Mouse (Mus musculus) limb, embryonic 14.5 days (tissue): Measurements from ENCODE around the gene Dock9. TPM values are rescaled to one million over a fixed set of nuclear protein-coding genes. Genes with fewer than 3 reads are reported as not detected.

Experiments used
- ATAC-seq: fragments of 200-750 bp; cut with Nextera tagmentation; 2 replicates; pipeline ENCODE4 v1.8.0; 2017; ENCODE audit warnings: low read depth, moderate number of reproducible peaks, moderate TSS enrichment; ENCODE audit not compliant: low FRiP score
- DNase-seq: peaks from one replicate; pipeline ENCODE4 v3.0.0-alpha.2; 2015; ENCODE audit warnings: low spot score
- H3K27ac ChIP-seq: fragments of 300-500 bp; sonication (generic); replicated peaks from 2 replicates; pipeline ENCODE4 v1.5.1; 2014; ENCODE audit warnings: low read depth, mild to moderate bottlenecking, low read length, moderate library complexity, mixed read lengths
- H3K27me3 ChIP-seq: fragments of 300-500 bp; sonication (generic); 2 replicates; pipeline ENCODE4 v1.6.1; 2014; ENCODE audit warnings: low read length, mixed read lengths; ENCODE audit not compliant: control insufficient read depth, insufficient read depth
- H3K36me3 ChIP-seq: fragments of 300-500 bp; sonication (generic); 2 replicates; pipeline ENCODE4 v1.6.1; 2014; ENCODE audit warnings: mild to moderate bottlenecking, low read length, moderate library complexity, mixed read lengths; ENCODE audit not compliant: control insufficient read depth, insufficient read depth
- H3K4me1 ChIP-seq: fragments of 300-500 bp; sonication (generic); 2 replicates; pipeline ENCODE4 v1.6.1; 2014; ENCODE audit warnings: antibody characterized with exemption, low read length, mixed read lengths; ENCODE audit not compliant: control insufficient read depth, insufficient read depth
- H3K4me2 ChIP-seq: fragments of 300-500 bp; sonication (generic); replicated peaks from 2 replicates; pipeline ENCODE4 v1.6.1; 2014; ENCODE audit warnings: low read depth, mild to moderate bottlenecking, low read length, moderate library complexity; ENCODE audit not compliant: severe bottlenecking
- H3K4me3 ChIP-seq: fragments of 300-500 bp; sonication (generic); replicated peaks from 2 replicates; pipeline ENCODE4 v1.5.1; 2014; ENCODE audit warnings: low read length
- H3K9ac ChIP-seq: fragments of 300-500 bp; sonication (generic); 2 replicates; pipeline ENCODE4 v1.6.1; 2014; ENCODE audit warnings: mild to moderate bottlenecking, low read depth, low read length, moderate library complexity; ENCODE audit not compliant: severe bottlenecking
- H3K9me3 ChIP-seq: fragments of 300-500 bp; sonication (generic); 2 replicates; pipeline ENCODE4 v1.6.1; 2016; ENCODE audit warnings: low read length; ENCODE audit not compliant: control insufficient read depth
- POLR2A ChIP-seq: fragments of 200-500 bp; IDR thresholded peaks from 2 replicates; pipeline ENCODE4 v1.8.0; 2012; ENCODE audit warnings: inconsistent platforms, mild to moderate bottlenecking, moderate library complexity, borderline replicate concordance; ENCODE audit not compliant: insufficient read depth, insufficient read length; ENCODE audit errors: extremely low read depth
- WGBS: fragments of 180-500 bp; shearing (Covaris S2); extraction: QIAGEN DNeasy Blood & Tissue Kit; methylation state at CpG from one replicate; pipeline ENCODE4 v1.1.7; 2014; 5-methylcytosine and 5-hydroxymethylcytosine counted together
- polyA plus RNA-seq, 2 experiments: library from polyadenylated mRNA; depleted of rRNA in 1 of 2; stranded (reverse) in 1 of 2; unstranded in 1 of 2; fragments of >200 nt; fragmentation: Nextera tagmentation in 1 of 2; extraction: Ambion mirVana in 1 of 2; gene quantifications; 2 replicates each; pipeline versions ENCODE4 v1.2.1 to v1.2.3; 2012 to 2014

Dock9 gene
- polyA plus RNA-seq, 2 experiments, result 13.8 to 19.7 TPM

DNA sequence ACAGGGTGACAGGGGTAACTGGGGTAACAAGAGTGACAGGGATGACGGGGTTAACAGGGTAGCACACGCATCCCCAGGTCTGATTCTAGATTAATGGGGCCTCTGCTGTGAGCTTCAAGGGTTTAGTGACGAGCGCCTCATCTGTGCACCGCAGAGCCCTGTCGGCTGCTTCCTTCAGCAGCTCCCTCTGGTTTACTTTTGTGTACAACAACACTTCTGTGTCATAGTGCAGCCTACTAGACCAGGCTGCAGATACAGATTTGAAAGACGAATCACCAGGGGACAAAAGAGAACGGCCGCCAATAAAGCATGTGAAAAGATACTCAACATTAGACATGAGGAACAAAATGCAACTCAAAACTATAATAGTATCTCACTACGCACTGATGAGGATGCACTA lies 48.6 kb downstream of the Dock9 start:
- Histone ChIP-seq H3K4me3 (no peak overlapping the region), H3K27ac (no peak overlapping the region), H3K4me2 (no peak overlapping the region), H3K27me3 (peaks cover 5% of the 10 kb centered on the region), H3K36me3 (no peaks in the 10 kb centered on the region), H3K9me3 (no peaks in the 10 kb centered on the region), H3K4me1 (peaks cover 14% of the 10 kb centered on the region), H3K9ac (no peak overlapping the region)
- TF ChIP-seq POLR2A, result no peak
- no peak for DNase-seq
- WGBS, result 61% methylated on average over 10 of the region's 10 CpGs
- peak; percentile 13; the same call in 1 of the 2 replicates for ATAC-seq

DNA sequence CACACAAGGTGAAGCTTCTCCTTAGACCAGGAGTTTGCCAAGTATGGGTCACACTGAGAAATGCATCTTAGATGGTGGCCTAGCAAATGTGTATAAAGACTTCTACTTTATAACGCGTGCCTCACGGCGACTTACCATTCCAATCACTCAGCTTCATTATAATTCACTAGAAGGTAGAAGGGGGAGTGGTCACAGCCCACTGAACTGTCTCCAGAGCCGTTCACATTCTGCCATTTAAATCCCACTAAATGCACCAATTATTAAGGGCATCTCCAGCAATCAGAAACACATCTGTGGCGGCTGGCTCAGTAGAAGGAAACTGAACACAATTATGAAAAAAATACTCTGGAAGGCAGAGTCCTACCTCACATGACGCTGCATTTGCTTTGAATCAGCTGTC lies 50.3 kb downstream of the Dock9 start:
- Histone ChIP-seq H3K27me3 (peaks cover 5% of the 10 kb centered on the region), H3K36me3 (no peaks in the 10 kb centered on the region), H3K9me3 (no peaks in the 10 kb centered on the region), H3K4me2 (no peak overlapping the region), H3K9ac (no peak overlapping the region), H3K27ac (no peak overlapping the region), H3K4me1 (peaks cover 17% of the 10 kb centered on the region), H3K4me3 (no peak overlapping the region)
- 72% methylated on average over 7 of the region's 7 CpGs for WGBS
- ATAC-seq, result no peak
- DNase-seq, result no peak
- TF ChIP-seq POLR2A, result no peak

DNA sequence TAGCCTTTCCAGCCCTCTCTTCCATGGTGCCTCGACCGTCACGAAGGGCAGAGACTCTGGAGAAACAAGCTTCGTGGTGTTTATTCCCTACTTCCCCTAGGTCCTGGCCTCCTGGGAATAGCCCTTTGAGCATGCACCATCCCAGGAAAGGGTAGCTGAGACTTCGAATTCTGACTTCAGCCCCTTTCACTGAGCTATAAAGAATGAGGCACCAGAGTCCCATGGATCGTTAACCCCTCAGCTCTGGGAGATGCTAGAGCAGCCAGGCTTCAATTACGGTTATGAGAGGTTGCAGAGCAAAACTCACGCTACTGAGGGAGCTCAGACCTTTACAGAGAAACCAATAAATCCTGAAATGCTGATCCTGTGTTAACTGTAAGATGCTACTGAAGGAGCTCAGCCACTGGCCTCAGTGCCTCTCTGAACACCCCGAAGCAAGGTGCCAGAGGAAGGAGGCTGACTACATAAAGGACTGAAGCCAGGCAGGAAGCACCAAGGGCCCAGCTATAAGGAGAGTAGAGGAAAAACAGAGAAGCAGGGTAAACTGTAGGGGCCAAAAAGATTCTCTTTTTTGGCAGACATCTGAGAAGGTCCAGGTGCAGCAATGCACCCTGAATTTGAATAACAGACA lies 53.7 kb downstream of the Dock9 start:
- Histone ChIP-seq H3K27ac (no peak overlapping the region), H3K36me3 (no peaks in the 10 kb centered on the region), H3K4me2 (no peak overlapping the region), H3K27me3 (no peaks in the 10 kb centered on the region; the same call in 1 of the 2 replicates), H3K4me1 (peaks cover 6% of the 10 kb centered on the region; the same call in 1 of the 2 replicates), H3K4me3 (no peak overlapping the region), H3K9me3 (no peaks in the 10 kb centered on the region), H3K9ac (no peak overlapping the region)
- no peak for TF ChIP-seq POLR2A
- DNase-seq, result no peak
- no peak for ATAC-seq
- WGBS, result 46% methylated on average over 9 of the region's 9 CpGs

DNA sequence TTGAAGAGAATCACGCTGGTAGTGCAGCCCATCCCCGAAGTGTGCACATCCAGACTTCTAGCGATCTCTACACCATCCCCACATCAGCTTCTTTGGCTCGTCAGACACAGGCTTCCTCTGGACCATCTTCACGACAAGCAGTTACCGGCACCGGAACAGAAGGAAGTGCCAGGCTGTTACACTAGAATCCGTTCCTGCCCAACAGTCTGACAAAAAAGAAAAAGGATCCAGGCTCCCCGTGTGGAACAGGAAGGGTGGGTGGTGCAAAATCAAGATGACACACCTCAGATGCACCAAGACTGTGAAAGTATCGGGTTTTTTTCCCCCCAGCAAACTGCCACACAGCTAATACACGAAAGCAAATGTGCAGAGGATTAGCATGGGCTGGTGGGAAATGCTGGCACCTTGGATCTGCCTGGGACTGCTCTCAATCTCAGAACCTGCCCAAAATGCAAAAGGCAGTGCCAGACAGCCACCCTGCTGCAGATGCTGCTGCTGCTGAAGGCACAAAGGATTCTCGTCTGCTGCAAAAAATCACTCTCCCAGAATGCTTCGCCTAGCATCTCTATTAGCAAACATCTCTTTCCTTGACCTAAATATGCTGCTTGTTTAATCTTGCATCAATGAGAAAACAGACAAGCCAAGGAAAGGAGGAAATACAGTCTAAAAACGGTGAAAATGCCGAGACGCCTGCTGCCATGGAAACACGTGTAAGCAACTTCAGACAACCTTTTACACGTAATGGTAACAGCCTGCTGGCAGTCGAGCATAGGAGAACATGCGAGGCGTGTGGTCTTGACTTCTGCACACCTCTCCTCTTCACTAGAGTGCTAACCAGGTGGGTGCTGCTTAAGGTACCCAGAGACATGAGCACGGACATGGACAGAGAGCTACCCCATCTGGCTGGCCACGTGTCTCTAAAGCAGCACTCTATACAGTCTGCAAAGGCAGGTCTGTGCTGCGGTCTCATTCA lies 58.9 kb downstream of the Dock9 start:
- TF ChIP-seq POLR2A, result no peak
- ATAC-seq (no peak), DNase-seq (no peak)
- Histone ChIP-seq H3K27ac (no peak overlapping the region), H3K36me3 (no peaks in the 10 kb centered on the region), H3K4me3 (no peak overlapping the region), H3K4me1 (peaks cover under 1% of the 10 kb centered on the region; the same call in 1 of the 2 replicates), H3K9ac (no peak overlapping the region), H3K9me3 (no peaks in the 10 kb centered on the region), H3K4me2 (no peak overlapping the region), H3K27me3 (no peaks in the 10 kb centered on the region)
- WGBS, result 66% methylated on average over 24 of the region's 24 CpGs

DNA sequence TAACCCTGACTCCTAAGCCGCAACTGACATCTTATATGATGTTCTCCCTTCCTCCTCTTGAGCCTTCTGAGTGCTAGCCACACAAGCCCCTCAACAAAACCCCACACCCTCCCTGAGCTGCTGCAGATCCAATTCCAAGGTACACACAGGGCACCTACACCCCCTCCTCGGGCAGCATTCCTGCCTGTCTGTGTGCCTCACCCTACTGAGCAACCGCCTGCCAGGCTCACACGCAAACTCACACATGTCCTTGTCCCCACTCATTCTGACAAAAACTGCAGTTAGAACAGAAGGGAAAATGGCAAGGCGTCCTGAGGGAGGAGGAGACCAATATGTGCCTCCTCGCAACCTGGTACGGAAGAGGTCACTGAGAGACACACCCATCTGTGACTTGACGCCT lies 60.4 kb downstream of the Dock9 start:
- Histone ChIP-seq H3K9me3 (no peaks in the 10 kb centered on the region), H3K9ac (no peak overlapping the region)

More for the DNA sequence above, 60.4 kb downstream of the Dock9 start:
- no peak for DNase-seq
- no peak for TF ChIP-seq POLR2A
- H3K4me3 ChIP-seq, result no peak overlapping the region
- no peak overlapping the region for H3K27ac ChIP-seq
- H3K27me3 ChIP-seq, result no peaks in the 10 kb centered on the region
- H3K4me1 ChIP-seq, result no peaks in the 10 kb centered on the region
- WGBS, result 86% methylated on average over 8 of the region's 8 CpGs
- no peaks in the 10 kb centered on the region for H3K36me3 ChIP-seq
- no peak for ATAC-seq
- H3K4me2 ChIP-seq, result no peak overlapping the region
